Mouse (Mus musculus) spleen, adult 2 months (tissue): ENCODE data around the gene Hid1.

Experiments used
- CTCF ChIP-seq: fragments of 200-500 bp; IDR thresholded peaks from 2 replicates; pipeline ENCODE4 v1.5.1; 2011; ENCODE audit warnings: mild to moderate bottlenecking, inconsistent platforms; ENCODE audit not compliant: insufficient read depth, insufficient read length, insufficient replicate concordance; ENCODE audit errors: extremely low read depth
- POLR2A ChIP-seq: fragments of 200-500 bp; IDR thresholded peaks from 2 replicates; pipeline ENCODE4 v1.6.1; 2011; ENCODE audit warnings: low read depth, low read length, inconsistent platforms

DNA sequence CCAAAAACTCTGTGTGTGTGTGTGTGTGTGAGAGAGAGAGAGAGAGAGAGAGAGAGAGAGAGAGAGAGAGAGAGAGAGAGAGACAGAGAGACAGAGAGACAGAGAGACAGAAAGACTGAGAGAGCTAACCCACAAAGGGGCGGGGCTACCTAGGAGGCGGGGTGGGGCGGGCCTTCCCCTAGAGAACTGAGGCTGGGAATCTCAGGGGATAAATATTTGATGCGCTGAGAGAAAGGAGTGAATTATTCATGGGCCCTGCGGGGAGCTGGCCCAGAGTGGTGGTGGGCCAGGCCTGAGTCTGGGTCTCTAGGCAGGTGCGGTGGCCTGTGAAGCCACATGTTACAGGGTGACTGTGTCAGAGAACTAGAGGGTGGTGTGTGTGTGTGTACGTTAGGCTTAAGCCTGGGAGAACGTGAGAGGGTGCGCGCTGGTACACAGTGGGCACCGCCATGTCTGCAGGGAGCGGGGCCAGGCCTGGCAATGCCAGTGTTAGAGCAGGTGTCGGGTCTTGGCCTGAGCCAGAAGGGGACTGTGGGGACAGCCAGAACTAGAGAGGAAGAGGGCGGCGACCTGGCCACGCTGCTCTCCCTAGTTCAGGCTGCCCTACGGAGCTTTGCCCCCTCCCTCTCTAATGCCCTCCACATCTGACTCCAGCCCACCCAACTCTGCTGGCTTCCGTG is 47.7 kb downstream of the Hid1 start:
- TF ChIP-seq CTCF (no peak), POLR2A (no peak)
